Mouse (Mus musculus): ENCODE data around the gene Plagl1.

The Plagl1 gene

GRCm38 (mm10) chr10:13135276-13135675 is 75.0 kb downstream of the Plagl1 start:
- DNase-seq (ENCODE audit: low spot score in 2 of 2): no peak

DNA sequence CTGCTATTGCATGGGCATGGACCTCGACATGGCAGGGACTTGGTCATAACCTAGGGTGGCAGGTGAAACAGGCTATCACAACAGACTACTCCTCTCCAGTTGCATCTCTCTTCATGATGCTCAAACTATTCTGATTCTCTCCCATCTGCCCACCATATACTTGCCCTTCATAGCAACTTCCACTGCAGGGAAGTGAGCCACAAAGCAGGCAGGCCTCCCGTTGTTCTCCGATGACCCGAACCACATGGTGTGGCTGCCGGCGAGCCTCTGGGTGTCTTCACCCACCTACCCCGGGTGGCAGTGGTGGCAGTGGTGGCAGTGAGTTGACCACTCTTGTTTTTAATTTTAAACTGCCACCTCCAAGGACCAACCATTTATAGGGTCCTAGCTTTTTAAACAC is 75.4 kb downstream of the Plagl1 start:
- no peak for DNase-seq (ENCODE audit: low spot score in 2 of 2)

DNA sequence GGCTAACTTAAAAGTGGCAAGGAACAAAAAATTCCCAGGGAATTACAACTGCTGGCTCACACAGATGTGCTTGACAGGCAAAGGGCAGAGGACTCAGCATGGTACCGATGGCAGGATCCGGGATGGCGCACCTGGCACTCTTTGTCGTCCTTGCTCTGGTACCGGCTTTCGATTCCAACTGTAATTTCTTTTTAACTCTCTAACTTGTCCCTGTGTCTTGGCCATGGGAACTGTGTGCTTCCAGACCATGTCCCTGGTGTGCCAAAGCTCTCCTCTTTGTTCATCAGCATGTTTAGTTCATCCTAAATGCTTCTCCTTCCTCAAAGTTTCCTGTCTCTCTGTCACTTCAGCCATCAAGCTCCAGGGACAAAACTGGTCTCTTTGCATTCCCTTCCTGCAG is 77.6 kb downstream of the Plagl1 start:
- no peak for DNase-seq (ENCODE audit: low spot score in 2 of 2)

DNA sequence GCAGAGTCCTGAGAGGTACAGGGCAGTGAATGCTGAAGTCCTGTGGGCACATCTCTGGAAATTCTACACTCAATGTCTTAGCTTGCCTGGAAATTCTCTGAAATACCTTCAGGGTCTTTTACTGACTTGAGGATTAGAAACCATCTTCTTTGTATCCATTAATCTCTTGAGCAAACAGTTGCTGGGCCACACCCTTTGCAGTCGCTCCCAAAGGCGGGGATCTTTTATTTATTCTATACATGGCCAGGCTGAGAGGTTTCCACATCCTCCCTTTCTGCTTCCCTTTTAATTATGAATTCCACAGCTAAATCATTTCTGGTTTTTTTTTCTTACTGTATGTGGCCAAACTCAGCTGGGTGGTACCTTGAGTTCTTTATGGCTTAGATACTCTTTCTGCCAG is 80.1 kb downstream of the Plagl1 start:
- DNase-seq (ENCODE audit: low spot score in 2 of 2): no peak

GRCm38 (mm10) chr10:13150435-13150834 is 90.1 kb downstream of the Plagl1 start:
- no peak for DNase-seq (ENCODE audit: low spot score in 2 of 2)

DNA sequence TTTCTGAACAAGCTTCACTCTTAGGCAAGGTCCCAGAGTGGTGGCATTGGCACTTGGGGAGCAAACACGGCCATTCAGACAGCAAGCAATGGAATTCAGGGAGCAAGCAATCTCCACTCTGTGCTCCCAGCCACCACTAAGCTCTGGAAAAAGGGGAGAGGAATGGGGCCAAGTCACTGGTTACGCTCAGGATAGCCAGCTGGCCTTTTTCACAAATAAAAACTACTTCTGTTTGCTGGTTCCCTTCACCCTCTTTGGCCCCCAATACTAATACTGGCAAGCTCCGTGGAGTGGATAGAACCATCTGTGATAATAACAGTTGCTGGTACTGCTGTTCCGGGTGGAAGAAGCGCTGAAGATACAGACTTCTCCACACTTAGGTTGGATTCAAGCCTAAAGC is 91.0 kb downstream of the Plagl1 start:
- DNase-seq (ENCODE audit: low spot score in 2 of 2): peak in 1 of 2 experiments; percentile 6

DNA sequence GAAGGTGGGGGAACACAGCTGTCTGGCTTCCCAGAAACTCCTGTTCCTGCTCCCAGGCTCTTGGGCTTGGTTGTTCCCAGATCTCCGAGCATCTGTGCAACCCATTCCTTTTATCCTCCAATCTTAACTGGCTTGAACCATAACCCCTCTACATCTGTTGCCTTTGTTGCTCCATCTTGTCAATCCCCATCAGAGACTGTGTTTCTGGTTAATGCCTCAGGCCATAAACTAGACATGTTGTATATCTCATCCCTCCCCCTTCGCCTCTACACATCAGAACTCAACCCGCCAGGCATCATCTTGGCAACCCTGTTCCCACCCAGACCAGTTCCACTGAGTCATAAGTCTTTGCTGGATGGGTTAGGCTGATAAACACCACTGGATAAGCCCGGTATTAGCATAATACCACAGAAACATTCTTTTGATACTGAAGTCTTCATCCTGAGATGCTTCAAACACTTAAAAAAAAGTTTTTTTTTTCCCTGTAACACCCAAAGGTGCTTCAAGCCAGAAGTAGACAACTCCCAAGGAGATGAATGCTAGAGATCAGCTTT is 92.6 kb downstream of the Plagl1 start:
- DNase-seq (ENCODE audit: low spot score in 2 of 2): no peak

- no peak for DNase-seq (ENCODE audit: low spot score in 2 of 2)
Measured at GRCm38 (mm10) chr10:13155377-13155776, 95.1 kb downstream of the Plagl1 start.

DNA sequence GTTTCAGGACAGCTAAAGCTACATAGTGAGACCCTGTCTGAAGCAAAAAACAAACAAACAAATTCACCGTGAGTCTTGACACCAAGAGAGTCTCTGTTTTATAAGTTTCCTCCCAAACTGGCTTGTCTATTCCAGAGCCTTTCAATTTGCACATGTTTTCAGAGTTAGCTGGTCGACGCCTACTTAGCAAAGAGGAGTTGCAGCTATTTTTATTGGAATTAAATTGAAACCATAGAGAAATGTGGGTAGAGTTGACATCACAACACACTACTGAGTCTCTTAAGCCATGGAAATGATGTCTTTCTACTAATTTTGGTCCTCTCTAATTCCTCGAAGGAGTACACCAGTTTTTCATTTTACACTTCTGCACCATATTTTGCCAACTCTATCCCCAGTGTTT is 100.6 kb downstream of the Plagl1 start:
- DNase-seq (ENCODE audit: low spot score in 2 of 2): no peak

DNA sequence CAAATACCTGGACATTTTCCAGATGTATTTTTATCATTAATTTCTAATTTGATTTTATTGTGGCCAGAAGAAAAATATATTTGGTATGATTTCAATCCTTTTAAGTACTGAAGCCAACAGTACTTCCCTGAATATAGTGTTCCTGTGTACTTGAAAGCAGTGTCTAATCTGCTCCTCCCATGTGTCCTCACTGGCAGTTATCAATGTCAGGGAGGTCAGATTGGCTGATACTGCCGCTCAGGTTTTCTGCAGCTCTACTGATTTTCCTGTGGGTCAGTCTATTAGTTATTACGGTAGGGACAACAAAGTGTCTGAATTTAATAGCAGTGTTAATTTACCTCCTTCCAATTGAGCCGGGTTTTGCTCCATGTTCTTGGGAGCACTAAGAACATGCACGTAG is 101.7 kb downstream of the Plagl1 start:
- no peak for DNase-seq (ENCODE audit: low spot score in 2 of 2)

GRCm38 (mm10) chr10:13168461-13168860 is 108.2 kb downstream of the Plagl1 start:
- DNase-seq (ENCODE audit: low spot score in 2 of 2): no peak

DNA sequence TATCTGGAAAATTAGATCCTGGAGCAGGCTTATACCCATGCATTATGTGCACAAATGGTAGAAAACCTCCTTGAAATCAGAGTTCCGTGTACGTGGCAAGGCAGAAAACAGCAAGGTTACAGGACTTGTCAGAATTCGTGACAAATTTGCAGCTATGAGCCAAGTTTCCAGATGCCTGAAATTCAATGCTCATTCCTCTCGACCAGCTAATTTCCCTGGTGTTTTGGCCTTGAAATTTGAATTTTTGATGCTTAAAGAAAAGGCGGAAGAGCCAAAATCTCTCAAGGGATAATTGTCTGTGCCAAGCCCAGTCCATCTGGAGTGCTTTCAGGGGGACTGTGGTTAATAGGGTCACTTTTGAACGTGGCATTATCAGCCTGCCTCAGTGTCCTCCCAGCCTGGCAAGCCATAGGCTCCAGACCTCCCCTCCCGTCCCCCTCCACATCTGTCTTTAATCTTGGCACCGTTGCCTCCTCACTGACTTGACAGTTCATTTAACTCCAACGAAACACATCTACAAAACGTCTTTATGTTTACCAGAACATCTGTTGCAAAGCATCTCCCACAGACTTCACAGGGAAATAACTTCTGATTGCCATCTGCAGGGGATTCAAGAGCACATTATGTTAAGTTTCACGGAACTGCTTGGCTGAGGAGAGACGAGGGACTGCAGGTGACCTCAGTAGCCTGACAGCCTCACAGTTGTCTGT is 110.6 kb downstream of the Plagl1 start:
- no peak for DNase-seq (ENCODE audit: low spot score in 2 of 2)

GRCm38 (mm10) chr10:13171461-13171860 is 111.2 kb downstream of the Plagl1 start:
- no peak for DNase-seq (ENCODE audit: low spot score in 2 of 2)

DNA sequence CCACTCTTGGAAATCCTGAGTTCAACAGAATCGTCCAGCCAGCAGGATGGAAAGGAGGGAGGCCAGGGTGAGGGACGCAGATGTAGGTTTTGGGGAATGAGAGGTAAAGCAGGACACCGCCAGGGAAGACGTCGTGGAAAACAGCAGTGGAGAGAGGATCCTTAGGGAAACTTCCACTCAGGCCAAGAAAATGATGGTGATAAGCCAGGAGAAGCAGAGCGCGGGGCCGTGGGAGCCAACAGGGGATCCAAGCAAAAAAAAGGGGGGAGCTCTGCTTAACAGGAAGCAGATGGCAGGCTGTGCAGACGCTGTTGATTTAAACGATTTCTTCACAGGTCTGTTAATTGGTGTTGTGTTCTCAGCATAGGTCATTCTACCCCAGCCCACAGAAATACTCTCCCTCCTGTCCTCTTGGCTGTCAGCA is 112.5 kb downstream of the Plagl1 start:
- DNase-seq (ENCODE audit: low spot score in 2 of 2): no peak

DNA sequence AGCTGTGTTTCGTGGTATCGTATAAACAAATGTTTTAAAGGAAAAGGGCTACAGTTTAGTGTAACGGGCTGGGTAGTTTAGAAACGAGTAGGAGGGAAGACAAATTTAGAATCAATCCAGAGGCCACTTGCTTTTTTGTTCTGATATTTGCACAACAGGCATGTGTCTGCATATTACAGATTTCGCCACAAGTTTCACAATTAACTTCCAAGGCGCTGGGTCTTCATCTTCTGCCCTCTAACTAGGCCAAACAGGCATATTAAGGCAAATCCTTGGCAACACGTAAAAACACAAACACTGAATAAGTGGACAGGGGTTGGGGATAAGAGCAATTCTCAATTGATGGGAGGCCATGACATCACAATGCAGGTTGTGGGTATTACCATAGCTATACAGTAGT is 115.6 kb downstream of the Plagl1 start:
- no peak for DNase-seq (ENCODE audit: low spot score in 2 of 2)

- DNase-seq (ENCODE audit: low spot score in 2 of 2): no peak
Measured at GRCm38 (mm10) chr10:13177973-13178624, 117.8 kb downstream of the Plagl1 start, which contains the start of gene Zc2hc1b. Gene Zc2hc1b, minus strand, starts transcription at chr10:13178023.

GRCm38 (mm10) chr10:13180211-13180610 is 119.9 kb downstream of the Plagl1 start:
- no peak for DNase-seq (ENCODE audit: low spot score in 2 of 2)

All from heart, adult 9 months (tissue).